Mouse (Mus musculus) megakaryocyte progenitor cell, adult 5-6 weeks (primary cell): ENCODE measurements around the gene Olfr455. TPM values are rescaled to one million over a fixed set of nuclear protein-coding genes. Genes with fewer than 3 reads are reported as not detected.

Experiments
- ATAC-seq: replicated peaks from 2 replicates; pipeline ENCODE4 v1.8.0; 2016; ENCODE audit warnings: mild to moderate bottlenecking, moderate TSS enrichment, inconsistent platforms; ENCODE audit not compliant: poor library complexity
- total RNA-seq, 2 experiments: library from RNA; stranded (forward) in 1 of 2; stranded (reverse) in 1 of 2; fragments of 157-497, 149-512 nt in 1 of 2; fragments of 200-1000 nt in 1 of 2; gene quantifications; 2 replicates each; pipeline versions ENCODE4 v1.2.3 to v1.2.4; 2015 to 2017

Olfr455 gene
- total RNA-seq, 2 experiments from 2014 or later = not detected

DNA sequence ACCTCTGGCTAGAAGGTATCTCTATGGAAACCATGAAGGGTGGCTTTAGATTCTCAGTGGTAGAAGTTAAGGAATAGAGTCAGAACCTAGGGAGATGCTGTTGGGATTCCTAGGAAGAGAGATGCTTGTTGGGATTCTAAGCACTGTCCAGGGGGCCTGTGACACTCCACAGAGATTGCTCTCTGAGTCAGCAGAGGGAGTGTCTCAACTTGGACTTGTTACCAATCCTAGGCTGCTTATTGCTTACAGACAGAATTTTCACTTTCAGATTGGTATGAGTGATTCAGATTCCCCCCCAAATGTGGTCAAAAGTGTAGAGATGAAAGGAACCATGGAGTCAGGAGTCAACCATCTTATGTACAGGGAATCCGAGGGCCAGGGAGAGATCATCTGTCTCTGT lies 57.7 kb downstream of the Olfr455 start:
- ATAC-seq = no peak

DNA sequence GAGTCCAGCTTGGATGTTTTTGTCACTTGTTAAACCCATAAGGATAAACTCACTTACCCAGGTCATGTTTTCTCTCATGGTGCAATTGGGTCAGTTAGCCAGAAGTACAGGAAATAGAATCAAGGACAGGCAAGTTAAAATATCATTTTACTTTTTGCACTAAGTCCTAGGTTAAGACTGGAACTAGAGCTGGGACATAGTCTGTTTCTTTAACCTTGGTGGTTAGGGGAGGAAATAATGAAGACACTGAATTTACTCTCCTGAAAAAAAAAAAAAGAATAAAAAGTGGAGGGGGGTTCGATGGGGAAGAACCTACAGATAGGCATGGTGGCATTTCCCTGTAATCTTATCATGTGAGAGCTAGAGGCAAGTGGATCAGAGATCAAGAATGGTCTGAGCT lies 60.3 kb downstream of the Olfr455 start, which contains the start of gene Olfr456:
Olfr456 (minus strand) TSS at position 101 of the 400 bp plus-strand sequence.
- ATAC-seq = no peak

Other genes starting within 250 kb of the Olfr455 start
- not detected in 2 replicates for gene Fam131b, start 222.9 kb downstream of the Olfr455 start, total RNA-seq (2015)
- not detected in 2 replicates for gene Fam131b, start 222.9 kb downstream of the Olfr455 start, total RNA-seq (2017)
- 75.9 and 83.2 TPM in 2 replicates for gene Zyx, start 198.0 kb downstream of the Olfr455 start, total RNA-seq (2015)
- gene Zyx, start 198.0 kb downstream of the Olfr455 start, total RNA-seq (2017) = 18.1 and 22.2 TPM in 2 replicates
- gene Epha1, start 174.3 kb downstream of the Olfr455 start, total RNA-seq (2015) = 0.07 TPM in 1 of 2 replicates, not detected in the other
- gene Epha1, start 174.3 kb downstream of the Olfr455 start, total RNA-seq (2017) = not detected in 2 replicates
- gene Tas2r143, start 147.3 kb downstream of the Olfr455 start, total RNA-seq (2015) = not detected in 2 replicates
- gene Tas2r143, start 147.3 kb downstream of the Olfr455 start, total RNA-seq (2017) = 1.1 TPM in 1 of 2 replicates, not detected in the other
- not detected in 2 replicates for gene Tas2r135, start 142.2 kb downstream of the Olfr455 start, total RNA-seq (2015)
- gene Tas2r135, start 142.2 kb downstream of the Olfr455 start, total RNA-seq (2017) = not detected in 2 replicates
- gene Tas2r126, start 113.1 kb downstream of the Olfr455 start, total RNA-seq (2015) = not detected in 2 replicates
- gene Tas2r126, start 113.1 kb downstream of the Olfr455 start, total RNA-seq (2017) = not detected in 2 replicates
- gene Olfr458, start 82.4 kb downstream of the Olfr455 start, total RNA-seq (2015) = not detected in 2 replicates
- not detected in 2 replicates for gene Olfr458, start 82.4 kb downstream of the Olfr455 start, total RNA-seq (2017)
- gene Olfr457, start 71.3 kb downstream of the Olfr455 start, total RNA-seq (2015) = not detected in 2 replicates
- gene Olfr457, start 71.3 kb downstream of the Olfr455 start, total RNA-seq (2017) = not detected in 2 replicates
- not detected in 2 replicates for gene Olfr456, start 60.4 kb downstream of the Olfr455 start, total RNA-seq (2015)
- gene Olfr456, start 60.4 kb downstream of the Olfr455 start, total RNA-seq (2017) = not detected in 2 replicates
- not detected in 2 replicates for gene Tcaf3, start 50.1 kb upstream of the Olfr455 start, total RNA-seq (2015)
- not detected in 2 replicates for gene Tcaf3, start 50.1 kb upstream of the Olfr455 start, total RNA-seq (2017)
- 0.15 TPM in 1 of 2 replicates, not detected in the other for gene Tcaf2, start 97.7 kb upstream of the Olfr455 start, total RNA-seq (2015)
- gene Tcaf2, start 97.7 kb upstream of the Olfr455 start, total RNA-seq (2017) = 0.08 TPM in 1 of 2 replicates, not detected in the other
- 0.05 and 0.37 TPM in 2 replicates for gene Tcaf1, start 162.5 kb upstream of the Olfr455 start, total RNA-seq (2015)
- 0.27 and 1.4 TPM in 2 replicates for gene Tcaf1, start 162.5 kb upstream of the Olfr455 start, total RNA-seq (2017)
- gene Olfr453, start 191.8 kb upstream of the Olfr455 start, total RNA-seq (2015) = not detected in 2 replicates
- not detected in 2 replicates for gene Olfr453, start 191.8 kb upstream of the Olfr455 start, total RNA-seq (2017)
- not detected in 2 replicates for gene Olfr38, start 208.8 kb upstream of the Olfr455 start, total RNA-seq (2015)
- not detected in 2 replicates for gene Olfr38, start 208.8 kb upstream of the Olfr455 start, total RNA-seq (2017)
- not detected in 2 replicates for gene Olfr452, start 237.5 kb upstream of the Olfr455 start, total RNA-seq (2015)
- gene Olfr452, start 237.5 kb upstream of the Olfr455 start, total RNA-seq (2017) = not detected in 2 replicates